Mouse (Mus musculus) retina, embryonic 14.5 days (tissue): Measurements from ENCODE around the gene Cryz.

Source experiments
- DNase-seq: peaks from one replicate; pipeline ENCODE4 v3.0.0-alpha.2; 2015; ENCODE audit warnings: low spot score

Gene Cryz

GRCm38 (mm10) chr3:154596488-154596933 lies at the start of gene Cryz:
Cryz (plus strand) TSS chr3:154596711.
- peak; percentile 97 for DNase-seq

GRCm38 (mm10) chr3:154547549-154548426 lies 48.7 kb upstream of the Cryz start:
- peak; percentile 71 for DNase-seq

- DNase-seq: no peak
Measured at GRCm38 (mm10) chr3:154548868-154549301, 47.6 kb upstream of the Cryz start.

DNA sequence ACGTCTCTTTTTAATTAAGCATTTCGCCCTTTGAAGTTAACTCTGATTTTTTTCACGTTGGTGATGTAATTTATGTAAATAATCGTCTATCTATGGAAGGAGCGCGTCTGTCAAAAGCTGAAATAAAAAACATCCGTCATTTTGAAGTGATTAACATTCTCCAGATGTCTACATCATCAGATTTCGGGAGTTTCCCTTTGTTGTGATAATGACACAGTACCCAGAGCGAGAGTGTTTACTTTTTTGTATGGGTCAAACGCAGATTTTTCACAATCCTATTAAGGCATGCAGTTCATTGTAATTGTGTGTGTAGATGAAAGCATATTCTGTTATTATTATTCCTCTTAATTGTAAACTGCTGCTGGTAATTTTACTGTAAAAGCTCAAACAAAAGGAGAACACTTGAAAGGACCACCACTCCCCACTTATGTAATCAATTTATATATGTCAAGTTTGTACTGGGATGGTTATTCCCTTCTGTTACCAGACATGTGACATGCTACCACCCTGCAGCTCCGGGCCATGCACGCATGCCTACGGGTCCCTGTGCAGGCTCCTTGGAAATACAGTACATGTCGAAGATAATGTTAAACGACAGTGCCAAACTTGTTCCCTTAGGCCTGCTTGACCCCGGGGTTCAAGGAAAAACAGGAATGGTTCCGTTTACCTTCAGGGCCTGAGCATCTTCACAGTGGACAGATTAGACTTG lies 46.0 kb upstream of the Cryz start:
- peak; percentile 61 for DNase-seq

GRCm38 (mm10) chr3:154551035-154551411 lies 45.5 kb upstream of the Cryz start:
- no peak for DNase-seq

GRCm38 (mm10) chr3:154562192-154562591 lies 34.3 kb upstream of the Cryz start:
- no peak for DNase-seq

DNA sequence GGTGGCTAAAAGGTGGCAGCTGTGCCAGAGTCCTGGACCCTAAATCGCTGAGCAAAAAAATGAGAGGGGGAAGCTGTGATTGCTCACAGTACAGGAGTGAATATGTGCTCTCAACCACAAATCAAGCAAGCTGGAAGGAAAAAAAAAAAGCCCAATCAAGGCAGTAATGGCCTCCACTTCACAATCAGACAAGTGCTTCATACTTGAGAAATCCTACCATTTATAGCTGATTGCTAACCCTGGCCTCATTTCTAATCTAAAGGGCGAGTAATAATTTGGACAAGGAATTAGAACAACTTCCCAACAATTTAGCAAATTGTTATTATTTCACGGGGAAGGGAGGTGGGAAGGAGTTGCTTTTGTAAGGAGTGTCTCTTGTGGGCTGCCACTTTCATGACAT lies 31.1 kb upstream of the Cryz start:
- no peak for DNase-seq

- peak; percentile 40 for DNase-seq
Measured at GRCm38 (mm10) chr3:154570029-154570575, 26.4 kb upstream of the Cryz start.

- peak; percentile 50 for DNase-seq
Measured at GRCm38 (mm10) chr3:154570786-154571185, 25.7 kb upstream of the Cryz start.

GRCm38 (mm10) chr3:154572341-154572972 lies 24.1 kb upstream of the Cryz start:
- DNase-seq: peak; percentile 91

GRCm38 (mm10) chr3:154573666-154574065 lies 22.8 kb upstream of the Cryz start:
- no peak for DNase-seq

GRCm38 (mm10) chr3:154577895-154578294 lies 18.6 kb upstream of the Cryz start:
- no peak for DNase-seq

GRCm38 (mm10) chr3:154584351-154584750 lies 12.2 kb upstream of the Cryz start:
- no peak for DNase-seq

- no peak for DNase-seq
Measured at GRCm38 (mm10) chr3:154590971-154591370, 5.5 kb upstream of the Cryz start.

GRCm38 (mm10) chr3:154591621-154592020 lies 4.9 kb upstream of the Cryz start:
- DNase-seq: no peak

- no peak for DNase-seq
Measured at GRCm38 (mm10) chr3:154593596-154593995, 2.9 kb upstream of the Cryz start.

- DNase-seq: no peak
Measured at GRCm38 (mm10) chr3:154594156-154594555, 2.4 kb upstream of the Cryz start.

GRCm38 (mm10) chr3:154596934-154597554 lies 533 bp downstream of the Cryz start, which contains the start of gene Tyw3:
Tyw3 (minus strand) TSS chr3:154597104.
- peak; percentile 96 for DNase-seq

- DNase-seq: no peak
Measured at GRCm38 (mm10) chr3:154597561-154597960, 1.1 kb downstream of the Cryz start.

DNA sequence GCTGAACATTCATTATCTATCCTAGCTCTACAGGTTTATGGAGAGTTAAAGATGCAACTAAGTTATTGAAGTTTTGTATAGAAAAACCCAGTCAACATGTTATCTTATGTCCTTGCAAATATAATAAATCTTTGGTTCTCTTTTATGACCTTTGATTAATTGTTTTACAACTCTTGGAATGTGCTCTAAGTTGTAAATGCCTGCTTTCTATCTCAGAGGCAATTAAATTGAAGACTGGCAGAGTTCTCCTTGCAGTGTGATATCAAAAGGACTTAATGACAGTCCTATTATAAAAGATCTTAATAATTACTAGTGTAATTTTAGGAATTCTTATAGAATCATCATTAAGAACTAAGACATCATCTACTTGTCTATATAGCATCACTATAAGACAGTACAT lies 5.6 kb downstream of the Cryz start:
- DNase-seq: no peak

GRCm38 (mm10) chr3:154604871-154605270 lies 8.4 kb downstream of the Cryz start:
- no peak for DNase-seq

DNA sequence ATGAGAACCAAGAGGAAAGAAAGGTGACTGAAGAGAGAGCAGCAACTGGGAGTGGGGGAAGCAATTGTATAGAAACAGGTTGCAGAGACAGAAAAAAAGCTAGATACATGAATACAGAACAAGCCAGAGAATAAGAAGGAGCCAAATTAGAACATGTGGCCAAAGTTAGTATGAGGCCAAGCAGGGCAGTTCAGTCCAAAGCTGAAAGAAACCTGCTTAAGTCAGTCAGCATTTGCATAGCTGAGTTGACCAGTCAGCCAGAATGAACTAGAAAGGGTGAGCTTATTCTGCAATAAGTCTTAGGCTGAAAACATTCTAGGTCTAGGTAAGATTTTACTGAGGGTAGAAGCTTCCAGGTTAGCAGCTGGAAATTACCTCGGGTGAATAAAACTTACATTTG lies 11.4 kb downstream of the Cryz start:
- DNase-seq: no peak
